In genomic region chr7:126701070-126701469, GRCm38 (mm10) we compare ENCODE assay signal across 7 mouse cellular contexts. TPM values are rescaled to one million over a fixed set of nuclear protein-coding genes. Genes with fewer than 3 reads are reported as not detected.
DNase-seq lines count a peak whose midpoint lies in the region; ATAC-seq and TF ChIP-seq lines count a peak whose summit lies in the region.

No protein-coding gene starts in this region.

- peak; percentile 72 for DNase-seq in adrenal gland, adult 8-10 months
- DNase-seq in embryo, embryonic 9.5 days (ENCODE audit: extremely low spot score): peak; percentile 86
- peak; percentile 98 for DNase-seq in heart, adult 11 months
- DNase-seq in kidney, adult 11 months: peak; percentile 75
- peak; percentile 93 for DNase-seq in limb, embryonic 11.5 days (ENCODE audit: low spot score)

- H3K4me1 ChIP-seq in limb, embryonic 11.5 days (ENCODE audit: control insufficient read depth, insufficient read depth, low read length): peaks cover 14% of the 10 kb centered on the region
- peaks cover 67% of the 10 kb centered on the region for H3K4me1 ChIP-seq in midbrain, embryonic 13.5 days (replicated peaks)
- peaks cover 10% of the 10 kb centered on the region for H3K4me1 ChIP-seq in small intestine, adult 2 months (ENCODE audit: control insufficient read depth, insufficient read depth, insufficient read length, low read length)

- TF ChIP-seq POLR2A in small intestine, adult 2 months (IDR thresholded peaks at IDR 0.05; ENCODE audit: low read depth, low read length): no peak

- H3K27ac ChIP-seq in limb, embryonic 11.5 days (replicated peaks; ENCODE audit: low read depth, low read length): no peak overlapping the region
- no peak overlapping the region for H3K27ac ChIP-seq in midbrain, embryonic 13.5 days
- 0 out of 2 replicates have a peak overlapping the region, but pooled peaks have one; percentile 45 for H3K27ac ChIP-seq in small intestine, adult 2 months (ENCODE audit: insufficient read depth, low read depth, low read length)

- TF ChIP-seq CTCF in small intestine, adult 2 months (IDR thresholded peaks at IDR 0.05; ENCODE audit: extremely low read depth, insufficient read length, insufficient replicate concordance, low read depth, low read length): peak; percentile 86

- 0 out of 2 replicates have a peak, but pooled peaks cover 2% of the 10 kb centered on the region for H3K36me3 ChIP-seq in limb, embryonic 11.5 days (ENCODE audit: control insufficient read depth, insufficient read depth, low read length)
- H3K36me3 ChIP-seq in midbrain, embryonic 13.5 days: peaks cover 26% of the 10 kb centered on the region
- H3K36me3 ChIP-seq in small intestine, adult 2 months (ENCODE audit: control insufficient read depth, insufficient read depth, low read length): peaks cover 4% of the 10 kb centered on the region; the same call in 1 of the 2 replicates

- 0 out of 2 replicates have a peak, but pooled peaks have one; percentile 40 for ATAC-seq in limb, embryonic 11.5 days (ENCODE audit: insufficient number of reproducible peaks, low FRiP score, low TSS enrichment, low read depth)
- ATAC-seq in midbrain, embryonic 13.5 days: 0 out of 2 replicates have a peak, but pooled peaks have one; percentile 17

- H3K9me3 ChIP-seq in limb, embryonic 11.5 days (ENCODE audit: control insufficient read depth, low read length): no peaks in the 10 kb centered on the region
- H3K9me3 ChIP-seq in midbrain, embryonic 13.5 days: no peaks in the 10 kb centered on the region

- WGBS in limb, embryonic 11.5 days: 3% methylated on average over 11 of the region's 11 CpGs
- under 1% methylated on average over 11 of the region's 11 CpGs for WGBS in midbrain, embryonic 13.5 days
- WGBS in small intestine, adult 2 months: 1% methylated on average over 11 of the region's 11 CpGs

- no peak overlapping the region for H3K9ac ChIP-seq in limb, embryonic 11.5 days (ENCODE audit: low read length)
- peak overlapping the region; percentile 36; the same call in 1 of the 2 replicates for H3K9ac ChIP-seq in midbrain, embryonic 13.5 days (replicated peaks)

- H3K4me3 ChIP-seq in limb, embryonic 11.5 days (ENCODE audit: low read depth, low read length): no peak overlapping the region
- no peak overlapping the region for H3K4me3 ChIP-seq in midbrain, embryonic 13.5 days (replicated peaks)
- H3K4me3 ChIP-seq in small intestine, adult 2 months (ENCODE audit: low read depth, low read length): peak overlapping the region; percentile 36

- no peak overlapping the region for H3K4me2 ChIP-seq in limb, embryonic 11.5 days (ENCODE audit: low read depth, severe bottlenecking)
- H3K4me2 ChIP-seq in midbrain, embryonic 13.5 days (replicated peaks): peak overlapping the region; percentile 30

- H3K27me3 ChIP-seq in limb, embryonic 11.5 days (ENCODE audit: control insufficient read depth, insufficient read depth, low read length): peaks cover 5% of the 10 kb centered on the region; the same call in 1 of the 2 replicates
- H3K27me3 ChIP-seq in midbrain, embryonic 13.5 days: peaks cover 7% of the 10 kb centered on the region; the same call in 1 of the 2 replicates
- H3K27me3 ChIP-seq in small intestine, adult 2 months (ENCODE audit: control insufficient read depth, insufficient read depth, low read length): no peaks in the 10 kb centered on the region

RNA-seq across cellular contexts. Expression of gene Slx1b, which starts 5.5 kb away (rescaled TPM):
- total RNA-seq in adrenal gland, adult 8-10 months (2022): 10 to 100 TPM; 14.7 to 21.1 (median 18.2) TPM
- polyA plus RNA-seq in limb, embryonic 11.5 days (2014; fragmentation: Nextera tagmentation; extraction: Ambion mirVana): 8.8 and 9.3 TPM in 2 replicates
- 21.0 and 21.1 TPM in 2 replicates for polyA plus RNA-seq in midbrain, embryonic 13.5 days (2015; fragmentation: Nextera tagmentation; extraction: Ambion mirVana)
- 7.9 and 16.0 TPM in 2 replicates for polyA plus RNA-seq in small intestine, adult 2 months (2012; rRNA removed)

RNA-seq across cellular contexts. Expression of gene Bola2, which starts 5.9 kb away (rescaled TPM):
- total RNA-seq in adrenal gland, adult 8-10 months (2022): 100 to 1,000 TPM in 1 of 4 experiments, 10 to 100 TPM in 3; 78.0 to 116 (median 95.6) TPM
- polyA plus RNA-seq in limb, embryonic 11.5 days (2014; fragmentation: Nextera tagmentation; extraction: Ambion mirVana): 152 and 160 TPM in 2 replicates
- 141 and 158 TPM in 2 replicates for polyA plus RNA-seq in midbrain, embryonic 13.5 days (2015; fragmentation: Nextera tagmentation; extraction: Ambion mirVana)
- polyA plus RNA-seq in small intestine, adult 2 months (2012; rRNA removed): 35.8 and 40.6 TPM in 2 replicates

RNA-seq across cellular contexts. Expression of gene Coro1a, which starts 6.5 kb away (rescaled TPM):
- total RNA-seq in adrenal gland, adult 8-10 months (2022): 10 to 100 TPM; 21.0 to 28.2 (median 25.0) TPM
- polyA plus RNA-seq in limb, embryonic 11.5 days (2014; fragmentation: Nextera tagmentation; extraction: Ambion mirVana): 35.9 and 37.7 TPM in 2 replicates
- polyA plus RNA-seq in midbrain, embryonic 13.5 days (2015; fragmentation: Nextera tagmentation; extraction: Ambion mirVana): 96.3 and 101 TPM in 2 replicates
- 114 and 157 TPM in 2 replicates for polyA plus RNA-seq in small intestine, adult 2 months (2012; rRNA removed)

RNA-seq across cellular contexts. Expression of gene Sult1a1, which starts 24.8 kb away (rescaled TPM):
- total RNA-seq in adrenal gland, adult 8-10 months (2022): 10 to 100 TPM; 33.4 to 42.0 (median 40.2) TPM
- polyA plus RNA-seq in limb, embryonic 11.5 days (2014; fragmentation: Nextera tagmentation; extraction: Ambion mirVana): 0.23 and 0.47 TPM in 2 replicates
- 0.93 and 1.9 TPM in 2 replicates for polyA plus RNA-seq in midbrain, embryonic 13.5 days (2015; fragmentation: Nextera tagmentation; extraction: Ambion mirVana)
- 5.0 and 7.4 TPM in 2 replicates for polyA plus RNA-seq in small intestine, adult 2 months (2012; rRNA removed)

RNA-seq across cellular contexts. Expression of gene Sgf29, which starts 52.0 kb away (rescaled TPM):
- total RNA-seq in adrenal gland, adult 8-10 months (2022): 10 to 100 TPM; 30.5 to 44.4 (median 38.2) TPM
- 61.9 and 65.6 TPM in 2 replicates for polyA plus RNA-seq in limb, embryonic 11.5 days (2014; fragmentation: Nextera tagmentation; extraction: Ambion mirVana)
- polyA plus RNA-seq in midbrain, embryonic 13.5 days (2015; fragmentation: Nextera tagmentation; extraction: Ambion mirVana): 54.5 and 57.0 TPM in 2 replicates
- polyA plus RNA-seq in small intestine, adult 2 months (2012; rRNA removed): 16.7 and 23.9 TPM in 2 replicates
